ENCODE assay signal across 18 mouse cellular contexts in genomic region chr17:34177179-34177578, GRCm38 (mm10). TPM values are rescaled to one million over a fixed set of nuclear protein-coding genes. Genes with fewer than 3 reads are reported as not detected.
DNase-seq lines count a peak whose midpoint lies in the region; ATAC-seq and TF ChIP-seq lines count a peak whose summit lies in the region.
"Had no signal": no experiment of that assay in that cellular context is flagged by ENCODE, and none has a peak within 500 bp of the region (broad histone marks: within the 10 kb centered on the region; RNA-seq: fewer than 3 reads in every experiment).

No protein-coding gene starts in this region.

- no peaks in the 10 kb centered on the region for H3K27me3 ChIP-seq in hindbrain, postnatal 0 days (ENCODE audit: insufficient read depth, low read length)
- no peaks in the 10 kb centered on the region for H3K27me3 ChIP-seq in hindbrain, embryonic 16.5 days (replicated peaks; ENCODE audit: control insufficient read depth, insufficient read depth, low read length)
- no peaks in the 10 kb centered on the region for H3K27me3 ChIP-seq in midbrain, postnatal 0 days (ENCODE audit: insufficient read depth, low read length)
- no peaks in the 10 kb centered on the region for H3K27me3 ChIP-seq in midbrain, embryonic 14.5 days (ENCODE audit: control insufficient read depth, insufficient read depth, low read length)
- no peaks in the 10 kb centered on the region for H3K27me3 ChIP-seq in stomach, postnatal 0 days (ENCODE audit: control insufficient read depth, insufficient read depth, low read length)

- H3K36me3 ChIP-seq in hindbrain, postnatal 0 days (ENCODE audit: insufficient read depth, low read length), result no peaks in the 10 kb centered on the region
- no peaks in the 10 kb centered on the region for H3K36me3 ChIP-seq in hindbrain, embryonic 16.5 days (ENCODE audit: control insufficient read depth, insufficient read depth, low read length)
- no peaks in the 10 kb centered on the region for H3K36me3 ChIP-seq in midbrain, postnatal 0 days (ENCODE audit: insufficient read depth, low read length)
- H3K36me3 ChIP-seq in midbrain, embryonic 14.5 days (ENCODE audit: control insufficient read depth, insufficient read depth, low read length), result no peaks in the 10 kb centered on the region
- H3K36me3 ChIP-seq in stomach, postnatal 0 days (ENCODE audit: control insufficient read depth, insufficient read depth, low read length), result no peaks in the 10 kb centered on the region
- H3K36me3 ChIP-seq: heart, embryonic 13.5 days; hindbrain, embryonic 12.5 days; midbrain, embryonic 15.5 days had no signal

- no peak overlapping the region for H3K4me2 ChIP-seq in hindbrain, postnatal 0 days (ENCODE audit: low read depth, low read length)
- H3K4me2 ChIP-seq in hindbrain, embryonic 16.5 days (ENCODE audit: low read length), result no peak overlapping the region
- no peak overlapping the region for H3K4me2 ChIP-seq in midbrain, postnatal 0 days (ENCODE audit: low read depth, low read length, poor library complexity, severe bottlenecking)
- H3K4me2 ChIP-seq in midbrain, embryonic 14.5 days (ENCODE audit: low read length), result no peak overlapping the region
- H3K4me2 ChIP-seq in stomach, postnatal 0 days (replicated peaks; ENCODE audit: low read depth), result no peak overlapping the region
- H3K4me2 ChIP-seq: heart, embryonic 13.5 days; hindbrain, embryonic 12.5 days; midbrain, embryonic 15.5 days had no signal

- WGBS in hindbrain, postnatal 0 days, result 73% methylated on average over 4 of the region's 4 CpGs
- 75% methylated on average over 4 of the region's 4 CpGs for WGBS in hindbrain, embryonic 16.5 days
- 76% methylated on average over 4 of the region's 4 CpGs for WGBS in midbrain, postnatal 0 days
- WGBS in midbrain, embryonic 14.5 days, result 74% methylated on average over 4 of the region's 4 CpGs
- 71% methylated on average over 4 of the region's 4 CpGs for whole genome bisulfite sequencing in stomach, postnatal 0 days

- no peak overlapping the region for H3K9ac ChIP-seq in hindbrain, postnatal 0 days (replicated peaks; ENCODE audit: low read length)
- H3K9ac ChIP-seq in hindbrain, embryonic 16.5 days (ENCODE audit: low read depth, low read length), result no peak overlapping the region
- H3K9ac ChIP-seq in midbrain, postnatal 0 days (replicated peaks; ENCODE audit: low read length, poor library complexity, severe bottlenecking), result no peak overlapping the region
- H3K9ac ChIP-seq in midbrain, embryonic 14.5 days (replicated peaks; ENCODE audit: low read length), result no peak overlapping the region
- no peak overlapping the region for H3K9ac ChIP-seq in stomach, postnatal 0 days (ENCODE audit: low read length)
- H3K9ac ChIP-seq: heart, embryonic 13.5 days; hindbrain, embryonic 12.5 days; midbrain, embryonic 15.5 days had no signal

- DNase-seq in hindbrain, postnatal 0 days (ENCODE audit: low spot score), result no peak
- DNase-seq in midbrain, postnatal 0 days (ENCODE audit: low spot score), result no peak
- no peak for DNase-seq in midbrain, embryonic 14.5 days
- peak; percentile 32 for DNase-seq in NIH3T3 (ENCODE audit: low read depth)
- DNase-seq in stomach, postnatal 0 days (ENCODE audit: low spot score), result no peak
- no peak for DNase-seq in cerebellum, postnatal 25 days
- DNase-seq: adrenal gland, postnatal 10 days; cerebellum, postnatal 14 days; gastrocnemius, postnatal 25 days; kidney, adult 18-20 months; kidney, postnatal 4 days; layer of hippocampus, postnatal 36 days; right cerebral cortex, postnatal 14 days had no signal

- no peak overlapping the region for H3K4me3 ChIP-seq in hindbrain, postnatal 0 days (ENCODE audit: low read length)
- no peak overlapping the region for H3K4me3 ChIP-seq in hindbrain, embryonic 16.5 days (ENCODE audit: low read length)
- H3K4me3 ChIP-seq in midbrain, postnatal 0 days (ENCODE audit: low read depth, low read length), result no peak overlapping the region
- H3K4me3 ChIP-seq in midbrain, embryonic 14.5 days (replicated peaks; ENCODE audit: low read depth, low read length), result no peak overlapping the region
- H3K4me3 ChIP-seq in stomach, postnatal 0 days (ENCODE audit: low read depth, low read length), result no peak overlapping the region
- H3K4me3 ChIP-seq: heart, embryonic 13.5 days; hindbrain, embryonic 12.5 days; midbrain, embryonic 15.5 days had no signal

- ATAC-seq in hindbrain, postnatal 0 days, result no peak
- ATAC-seq in hindbrain, embryonic 16.5 days, result no peak
- ATAC-seq in midbrain, postnatal 0 days (ENCODE audit: low FRiP score), result no peak
- ATAC-seq in midbrain, embryonic 14.5 days (ENCODE audit: low FRiP score, low TSS enrichment), result no peak
- no peak for ATAC-seq in stomach, postnatal 0 days (ENCODE audit: low FRiP score, low TSS enrichment)
- ATAC-seq: midbrain, embryonic 15.5 days had no signal

- no peaks in the 10 kb centered on the region for H3K4me1 ChIP-seq in hindbrain, postnatal 0 days (ENCODE audit: insufficient read depth, low read length)
- H3K4me1 ChIP-seq in hindbrain, embryonic 16.5 days (ENCODE audit: control insufficient read depth, insufficient read depth, low read depth, low read length), result no peaks in the 10 kb centered on the region
- H3K4me1 ChIP-seq in midbrain, postnatal 0 days (ENCODE audit: insufficient read depth, low read length), result no peaks in the 10 kb centered on the region
- no peaks in the 10 kb centered on the region for H3K4me1 ChIP-seq in midbrain, embryonic 14.5 days (ENCODE audit: control insufficient read depth, insufficient read depth, low read length)
- H3K4me1 ChIP-seq in stomach, postnatal 0 days (replicated peaks; ENCODE audit: control insufficient read depth, insufficient read depth), result no peaks in the 10 kb centered on the region
- H3K4me1 ChIP-seq: heart, embryonic 13.5 days; hindbrain, embryonic 12.5 days; midbrain, embryonic 15.5 days had no signal

- H3K9me3 ChIP-seq in hindbrain, postnatal 0 days (ENCODE audit: low read length), result 0 out of 2 replicates have a peak, but pooled peaks cover 5% of the 10 kb centered on the region
- no peaks in the 10 kb centered on the region; the same call in none of the 2 replicates for H3K9me3 ChIP-seq in hindbrain, embryonic 16.5 days (ENCODE audit: control insufficient read depth, low read length)
- H3K9me3 ChIP-seq in midbrain, postnatal 0 days (ENCODE audit: low read length), result no peaks in the 10 kb centered on the region
- H3K9me3 ChIP-seq in midbrain, embryonic 14.5 days (ENCODE audit: control insufficient read depth, low read length), result peaks cover 5% of the 10 kb centered on the region; the same call in 1 of the 2 replicates
- 0 out of 2 replicates have a peak, but pooled peaks cover 4% of the 10 kb centered on the region for H3K9me3 ChIP-seq in stomach, postnatal 0 days (ENCODE audit: control insufficient read depth, low read length)
- H3K9me3 ChIP-seq: hindbrain, embryonic 12.5 days; midbrain, embryonic 15.5 days had no signal

- TF ChIP-seq CTCF in hindbrain, postnatal 0 days (IDR thresholded peaks at IDR 0.05; ENCODE audit: low read depth), result peak; percentile 26; the same call in 1 of the 2 replicates
- TF ChIP-seq CTCF in midbrain, postnatal 0 days (IDR thresholded peaks at IDR 0.05), result peak; percentile 43
- TF ChIP-seq CTCF in stomach, postnatal 0 days (IDR thresholded peaks at IDR 0.05; ENCODE audit: low read depth), result peak; percentile 53

- no peak overlapping the region for H3K27ac ChIP-seq in hindbrain, postnatal 0 days
- no peak overlapping the region for H3K27ac ChIP-seq in hindbrain, embryonic 16.5 days (ENCODE audit: low read depth, low read length)
- H3K27ac ChIP-seq in midbrain, postnatal 0 days (ENCODE audit: low read depth, low read length), result no peak overlapping the region
- no peak overlapping the region for H3K27ac ChIP-seq in midbrain, embryonic 14.5 days (replicated peaks; ENCODE audit: low read depth, low read length)
- no peak overlapping the region for H3K27ac ChIP-seq in stomach, postnatal 0 days (replicated peaks)
- H3K27ac ChIP-seq: heart, embryonic 13.5 days; hindbrain, embryonic 12.5 days; midbrain, embryonic 15.5 days had no signal

- no peak for TF ChIP-seq EP300 in stomach, postnatal 0 days (optimal IDR thresholded peaks at IDR 0.05)

RNA-seq across cellular contexts. Expression of gene Tap1, which starts 10.2 kb away (rescaled TPM):
- total RNA-seq in hindbrain, postnatal 0 days (2014; rRNA removed), result 14.0 and 14.1 TPM in 2 replicates
- polyA plus RNA-seq in hindbrain, postnatal 0 days (2015; fragmentation: Nextera tagmentation; extraction: Ambion mirVana), result 8.0 and 8.1 TPM in 2 replicates
- polyA plus RNA-seq in hindbrain, embryonic 16.5 days (2015; fragmentation: Nextera tagmentation; extraction: Ambion mirVana), result 4.6 and 6.1 TPM in 2 replicates
- 7.1 and 16.5 TPM in 2 replicates for total RNA-seq in midbrain, postnatal 0 days (2014; rRNA removed)
- 7.7 and 8.3 TPM in 2 replicates for polyA plus RNA-seq in midbrain, postnatal 0 days (2015; fragmentation: Nextera tagmentation; extraction: Ambion mirVana)
- polyA plus RNA-seq in midbrain, embryonic 14.5 days (2014; fragmentation: Nextera tagmentation; extraction: Ambion mirVana), result 1.1 and 2.9 TPM in 2 replicates
- polyA plus RNA-seq in stomach, postnatal 0 days (2015; fragmentation: Nextera tagmentation; extraction: Ambion mirVana), result 7.0 and 8.3 TPM in 2 replicates

RNA-seq across cellular contexts. Expression of gene Psmb9, which starts 10.4 kb away (rescaled TPM):
- 0.68 and 4.3 TPM in 2 replicates for total RNA-seq in hindbrain, postnatal 0 days (2014; rRNA removed)
- 2.8 and 4.2 TPM in 2 replicates for polyA plus RNA-seq in hindbrain, postnatal 0 days (2015; fragmentation: Nextera tagmentation; extraction: Ambion mirVana)
- 1.8 and 2.2 TPM in 2 replicates for polyA plus RNA-seq in hindbrain, embryonic 16.5 days (2015; fragmentation: Nextera tagmentation; extraction: Ambion mirVana)
- 0.99 and 1.1 TPM in 2 replicates for total RNA-seq in midbrain, postnatal 0 days (2014; rRNA removed)
- 2.0 and 3.3 TPM in 2 replicates for polyA plus RNA-seq in midbrain, postnatal 0 days (2015; fragmentation: Nextera tagmentation; extraction: Ambion mirVana)
- polyA plus RNA-seq in midbrain, embryonic 14.5 days (2014; fragmentation: Nextera tagmentation; extraction: Ambion mirVana), result 1.0 and 2.2 TPM in 2 replicates
- polyA plus RNA-seq in stomach, postnatal 0 days (2015; fragmentation: Nextera tagmentation; extraction: Ambion mirVana), result 11.9 and 12.8 TPM in 2 replicates

RNA-seq across cellular contexts. Expression of gene Psmb8, which starts 20.3 kb away (rescaled TPM):
- 2.8 and 5.0 TPM in 2 replicates for total RNA-seq in hindbrain, postnatal 0 days (2014; rRNA removed)
- polyA plus RNA-seq in hindbrain, postnatal 0 days (2015; fragmentation: Nextera tagmentation; extraction: Ambion mirVana), result 6.5 and 6.9 TPM in 2 replicates
- polyA plus RNA-seq in hindbrain, embryonic 16.5 days (2015; fragmentation: Nextera tagmentation; extraction: Ambion mirVana), result 3.0 and 4.1 TPM in 2 replicates
- total RNA-seq in midbrain, postnatal 0 days (2014; rRNA removed), result 1.7 and 2.8 TPM in 2 replicates
- polyA plus RNA-seq in midbrain, postnatal 0 days (2015; fragmentation: Nextera tagmentation; extraction: Ambion mirVana), result 4.2 and 5.3 TPM in 2 replicates
- polyA plus RNA-seq in midbrain, embryonic 14.5 days (2014; fragmentation: Nextera tagmentation; extraction: Ambion mirVana), result 1.1 and 5.1 TPM in 2 replicates
- polyA plus RNA-seq in stomach, postnatal 0 days (2015; fragmentation: Nextera tagmentation; extraction: Ambion mirVana), result 15.5 and 16.2 TPM in 2 replicates

RNA-seq across cellular contexts. Expression of gene H2-DMb1, which starts 24.3 kb away (rescaled TPM):
- total RNA-seq in hindbrain, postnatal 0 days (2014; rRNA removed), result 1.8 and 3.0 TPM in 2 replicates
- polyA plus RNA-seq in hindbrain, postnatal 0 days (2015; fragmentation: Nextera tagmentation; extraction: Ambion mirVana), result 1.4 and 1.8 TPM in 2 replicates
- 0.68 and 1.5 TPM in 2 replicates for polyA plus RNA-seq in hindbrain, embryonic 16.5 days (2015; fragmentation: Nextera tagmentation; extraction: Ambion mirVana)
- 0.47 and 4.7 TPM in 2 replicates for total RNA-seq in midbrain, postnatal 0 days (2014; rRNA removed)
- 1.6 and 2.3 TPM in 2 replicates for polyA plus RNA-seq in midbrain, postnatal 0 days (2015; fragmentation: Nextera tagmentation; extraction: Ambion mirVana)
- polyA plus RNA-seq in midbrain, embryonic 14.5 days (2014; fragmentation: Nextera tagmentation; extraction: Ambion mirVana), result 0.38 and 0.91 TPM in 2 replicates
- polyA plus RNA-seq in stomach, postnatal 0 days (2015; fragmentation: Nextera tagmentation; extraction: Ambion mirVana), result 2.1 and 2.6 TPM in 2 replicates
- polyA plus RNA-seq: neural tube, embryonic 11.5 days had no signal

RNA-seq across cellular contexts. Expression of gene Tap2, which starts 26.1 kb away (rescaled TPM):
- 0.89 and 1.8 TPM in 2 replicates for total RNA-seq in hindbrain, postnatal 0 days (2014; rRNA removed)
- polyA plus RNA-seq in hindbrain, postnatal 0 days (2015; fragmentation: Nextera tagmentation; extraction: Ambion mirVana), result 3.8 and 6.5 TPM in 2 replicates
- 2.9 and 3.2 TPM in 2 replicates for polyA plus RNA-seq in hindbrain, embryonic 16.5 days (2015; fragmentation: Nextera tagmentation; extraction: Ambion mirVana)
- 1.8 and 2.0 TPM in 2 replicates for total RNA-seq in midbrain, postnatal 0 days (2014; rRNA removed)
- 2.9 and 4.2 TPM in 2 replicates for polyA plus RNA-seq in midbrain, postnatal 0 days (2015; fragmentation: Nextera tagmentation; extraction: Ambion mirVana)
- 0.77 and 1.6 TPM in 2 replicates for polyA plus RNA-seq in midbrain, embryonic 14.5 days (2014; fragmentation: Nextera tagmentation; extraction: Ambion mirVana)
- polyA plus RNA-seq in stomach, postnatal 0 days (2015; fragmentation: Nextera tagmentation; extraction: Ambion mirVana), result 5.8 and 5.9 TPM in 2 replicates
